Mouse (Mus musculus) MEL (cell line): ENCODE results near the gene Tmcc3. TPM values are rescaled to one million over a fixed set of nuclear protein-coding genes. Genes with fewer than 3 reads are reported as not detected.

Source experiments
- DNase-seq: peaks from one replicate; pipeline ENCODE4 v3.0.0; 2011; ENCODE audit warnings: low read depth, low spot score
- H3K27ac ChIP-seq: 2 replicates; pipeline ENCODE4 v1.5.1; 2012; ENCODE audit warnings: low read depth, mild to moderate bottlenecking, control low read depth, low read length, moderate library complexity; ENCODE audit not compliant: control insufficient read depth
- H3K27me3 ChIP-seq, 2 experiments: fragments of 150-350 bp in 1 of 2; sonication (generic) in 1 of 2; 2 replicates each; pipeline ENCODE4 v1.6.1; 2012; ENCODE audit warnings: low read length in 2 of 2, mild to moderate bottlenecking in 2 of 2, improper control_type of control experiment in 1 of 2, moderate library complexity in 1 of 2; ENCODE audit not compliant: insufficient read depth in 2 of 2, control insufficient read depth in 1 of 2
- H3K36me3 ChIP-seq, 2 experiments: 2 replicates each; pipeline ENCODE4 v1.6.1; 2012 to 2014; ENCODE audit warnings: low read length in 2 of 2, improper control_type of control experiment in 1 of 2, inconsistent platforms in 1 of 2, mild to moderate bottlenecking in 1 of 2; ENCODE audit not compliant: insufficient read depth in 2 of 2, control insufficient read depth in 1 of 2
- H3K4me1 ChIP-seq, 2 experiments: fragments of 150-350 bp in 1 of 2; sonication (generic) in 1 of 2; 2 replicates each; pipeline ENCODE4 v1.6.1; 2012; ENCODE audit warnings: low read length in 2 of 2, improper control_type of control experiment in 1 of 2, mild to moderate bottlenecking in 1 of 2; ENCODE audit not compliant: insufficient read depth in 2 of 2, control insufficient read depth in 1 of 2
- H3K4me3 ChIP-seq, 2 experiments: fragments of 150-350 bp in 1 of 2; sonication (generic) in 1 of 2; 2 replicates each; pipeline ENCODE4 v1.5.1; 2012; ENCODE audit warnings: low read depth in 2 of 2, low read length in 2 of 2, mild to moderate bottlenecking in 2 of 2, moderate library complexity in 2 of 2, control low read depth in 1 of 2, improper control_type of control experiment in 1 of 2; ENCODE audit not compliant: control insufficient read depth in 1 of 2, insufficient read depth in 1 of 2
- H3K79me2 ChIP-seq: 2 replicates; pipeline ENCODE4 v1.6.1; 2012; ENCODE audit warnings: mild to moderate bottlenecking, low read length, moderate library complexity; ENCODE audit not compliant: control insufficient read depth, poor library complexity, insufficient read depth
- H3K9ac ChIP-seq: 2 replicates; pipeline ENCODE4 v1.6.1; 2012; ENCODE audit warnings: low read depth, mild to moderate bottlenecking, control low read depth, low read length, moderate library complexity; ENCODE audit not compliant: control insufficient read depth, poor library complexity, severe bottlenecking
- H3K9me3 ChIP-seq: fragments of 150-350 bp; sonication (generic); replicated peaks from 2 replicates; pipeline ENCODE4 v1.6.1; 2012; ENCODE audit warnings: mild to moderate bottlenecking, low read length, improper control_type of control experiment, moderate library complexity; ENCODE audit not compliant: insufficient read depth
- CHD1 ChIP-seq: IDR thresholded peaks from 2 replicates; pipeline ENCODE4 v1.6.1; 2012; ENCODE audit warnings: low read depth, mild to moderate bottlenecking, inconsistent platforms, low read length, improper control_type of control experiment
- CTCF ChIP-seq, 3 experiments: IDR thresholded peaks in 2 of 3; conservative IDR thresholded peaks in 1 of 3; 2 replicates each; pipeline ENCODE4 v1.5.1; 2011 to 2012; ENCODE audit warnings: low read length in 3 of 3, low read depth in 2 of 3, mild to moderate bottlenecking in 2 of 3, improper control_type of control experiment in 1 of 3, inconsistent platforms in 1 of 3, mixed read lengths in 1 of 3, moderate library complexity in 1 of 3; ENCODE audit not compliant: control insufficient read depth in 1 of 3, insufficient read depth in 1 of 3, poor library complexity in 1 of 3, severe bottlenecking in 1 of 3
- EP300 ChIP-seq, 2 experiments: IDR thresholded peaks; 2 replicates each; pipeline ENCODE4 v1.6.1; 2011; ENCODE audit warnings: improper control_type of control experiment in 2 of 2, low read length in 2 of 2, low read depth in 1 of 2, mild to moderate bottlenecking in 1 of 2
- GABPA ChIP-seq: IDR thresholded peaks from 2 replicates; pipeline ENCODE4 v1.6.1; 2012; ENCODE audit warnings: low read depth, mild to moderate bottlenecking, inconsistent platforms, low read length, improper control_type of control experiment, moderate library complexity
- GATA1 ChIP-seq: IDR thresholded peaks from 2 replicates; pipeline ENCODE4 v1.6.1; 2011; ENCODE audit warnings: low read depth, low read length, improper control_type of control experiment
- JUND ChIP-seq: IDR thresholded peaks from 2 replicates; pipeline ENCODE4 v1.6.1; 2011; ENCODE audit warnings: low read depth, mild to moderate bottlenecking, improper control_type of control experiment, low read length
- MAX ChIP-seq: IDR thresholded peaks from 2 replicates; pipeline ENCODE4 v1.6.1; 2011; ENCODE audit warnings: low read length, improper control_type of control experiment
- MAZ ChIP-seq: IDR thresholded peaks from 2 replicates; pipeline ENCODE4 v1.6.1; 2012; ENCODE audit warnings: low read depth, mild to moderate bottlenecking, inconsistent platforms, low read length, improper control_type of control experiment
- MXI1 ChIP-seq: IDR thresholded peaks from 2 replicates; pipeline ENCODE4 v1.6.1; 2011; ENCODE audit warnings: mild to moderate bottlenecking, low read depth, low read length, improper control_type of control experiment
- MYB ChIP-seq: IDR thresholded peaks from 2 replicates; pipeline ENCODE4 v1.6.1; 2011; ENCODE audit warnings: mild to moderate bottlenecking, low read depth, low read length, improper control_type of control experiment
- RCOR1 ChIP-seq: IDR thresholded peaks from 2 replicates; pipeline ENCODE4 v1.6.1; 2012; ENCODE audit warnings: low read depth, mild to moderate bottlenecking, inconsistent platforms, low read length, improper control_type of control experiment
- SMC3 ChIP-seq: IDR thresholded peaks from 2 replicates; pipeline ENCODE4 v1.6.1; 2011; ENCODE audit warnings: low read depth, low read length, improper control_type of control experiment
- TCF12 ChIP-seq: IDR thresholded peaks from 2 replicates; pipeline ENCODE4 v1.6.1; 2014; ENCODE audit warnings: low read depth, mild to moderate bottlenecking, inconsistent platforms, low read length, improper control_type of control experiment, moderate library complexity
- UBTF ChIP-seq: IDR thresholded peaks from 2 replicates; pipeline ENCODE4 v1.6.1; 2012; ENCODE audit warnings: low read depth, mild to moderate bottlenecking, inconsistent platforms, low read length, improper control_type of control experiment, moderate library complexity, borderline replicate concordance; ENCODE audit not compliant: insufficient read depth
- USF1 ChIP-seq: IDR thresholded peaks from 2 replicates; pipeline ENCODE4 v1.6.1; 2014; ENCODE audit warnings: low read depth, mild to moderate bottlenecking, inconsistent platforms, low read length, improper control_type of control experiment, moderate library complexity
- USF2 ChIP-seq, 2 experiments: IDR thresholded peaks; 2 replicates each; pipeline ENCODE4 v1.6.1; 2011 to 2012; ENCODE audit warnings: improper control_type of control experiment in 2 of 2, low read length in 2 of 2, borderline replicate concordance in 1 of 2, inconsistent platforms in 1 of 2, low read depth in 1 of 2, mild to moderate bottlenecking in 1 of 2; ENCODE audit not compliant: insufficient read depth in 1 of 2
- ZC3H11A ChIP-seq: IDR thresholded peaks from 2 replicates; pipeline ENCODE4 v1.6.1; 2012; ENCODE audit warnings: low read depth, mild to moderate bottlenecking, inconsistent platforms, low read length, improper control_type of control experiment
- ZKSCAN1 ChIP-seq: IDR thresholded peaks from 2 replicates; pipeline ENCODE4 v1.6.1; 2012; ENCODE audit warnings: low read depth, mild to moderate bottlenecking, inconsistent platforms, low read length, improper control_type of control experiment, moderate library complexity
- ZMIZ1 ChIP-seq: IDR thresholded peaks from 2 replicates; pipeline ENCODE4 v1.6.1; 2012; ENCODE audit warnings: low read depth, mild to moderate bottlenecking, inconsistent platforms, low read length, improper control_type of control experiment, moderate library complexity
- ZNF384 ChIP-seq: IDR thresholded peaks from 2 replicates; pipeline ENCODE4 v1.6.1; 2012; ENCODE audit warnings: low read depth, mild to moderate bottlenecking, inconsistent platforms, low read length, improper control_type of control experiment
- polyA plus RNA-seq, 2 experiments: library from polyadenylated mRNA; stranded (reverse) in 1 of 2; unstranded in 1 of 2; fragments of >175 nt in 1 of 2; fragments of >200 nt in 1 of 2; gene quantifications; 2 replicates each; pipeline versions ENCODE4 v1.2.1 to v1.2.4; 2012; ENCODE audit warnings: low replicate concordance in 2 of 2, low read depth in 1 of 2; ENCODE audit not compliant: insufficient read length in 2 of 2, insufficient read depth in 1 of 2, missing spikeins in 1 of 2
- total RNA-seq: library from RNA; depleted of rRNA; stranded (reverse); fragments of 300-350 nt; gene quantifications from 2 replicates; pipeline ENCODE4 v1.2.3, GENCODE M21; 2012

The Tmcc3 gene
- total and polyA plus RNA-seq, 3 experiments: 1.3 to 2.6 TPM; not detected in 1

- H3K4me3 ChIP-seq: no peak overlapping the region
- no peak for DNase-seq
- no peaks in the 10 kb centered on the region for H3K79me2 ChIP-seq
- H3K4me1 ChIP-seq: no peaks in the 10 kb centered on the region
- TF ChIP-seq TCF12 (no peak), CTCF (IDR thresholded peaks at IDR 0.05 in 2 of 3, conservative IDR thresholded peaks at IDR 0.05 in 1 of 3; ENCODE audit: control insufficient read depth in 1 of 3, insufficient read depth in 1 of 3, low read depth in 2 of 3, low read length in 3 of 3, poor library complexity in 1 of 3, severe bottlenecking in 1 of 3) (no peak), ZKSCAN1 (no peak), GATA1 (no peak), MAZ (no peak), USF2 (IDR thresholded peaks at IDR 0.05; ENCODE audit: borderline replicate concordance in 1 of 2, insufficient read depth in 1 of 2, low read depth in 1 of 2, low read length in 2 of 2) (no peak), ZC3H11A (no peak), CHD1 (no peak), ZMIZ1 (no peak), MAX (no peak), USF1 (no peak), MYB (no peak), UBTF (no peak), MXI1 (no peak), EP300 (IDR thresholded peaks at IDR 0.05; ENCODE audit: low read depth in 1 of 2, low read length in 2 of 2) (no peak), RCOR1 (no peak), JUND (no peak), ZNF384 (no peak)
- H3K9ac ChIP-seq: no peak overlapping the region
- H3K36me3 ChIP-seq: no peaks in the 10 kb centered on the region
- H3K9me3 ChIP-seq: no peaks in the 10 kb centered on the region
- H3K27me3 ChIP-seq: peaks cover 8% of the 10 kb centered on the region in 2 experiments
- no peak overlapping the region for H3K27ac ChIP-seq
Measured at GRCm38 (mm10) chr10:94486179-94486578, 174.4 kb downstream of the Tmcc3 start.

DNA sequence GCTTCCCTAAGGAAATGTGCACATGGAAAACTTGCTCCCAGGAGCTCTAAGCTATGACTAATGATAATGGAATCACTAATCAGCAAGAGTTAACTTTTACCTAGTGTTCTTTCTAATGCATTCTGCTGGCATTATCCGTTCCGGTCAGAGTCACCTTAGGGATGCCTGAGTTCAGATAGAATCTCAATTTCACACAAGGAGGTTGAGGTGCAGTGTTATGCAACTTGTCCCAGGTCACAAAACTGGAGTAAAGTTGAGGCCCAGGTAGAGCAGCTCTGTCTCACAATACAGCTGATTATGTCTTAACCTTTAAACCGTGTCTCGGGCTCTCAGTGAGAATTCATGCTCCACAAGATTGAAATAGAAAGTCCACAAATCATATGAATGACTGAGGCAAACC lies 177.8 kb downstream of the Tmcc3 start:
- Histone ChIP-seq H3K36me3 (no peaks in the 10 kb centered on the region), H3K4me1 (no peaks in the 10 kb centered on the region), H3K9ac (no peak overlapping the region), H3K27me3 (peaks cover 8 to 10% of the 10 kb centered on the region in 2 experiments), H3K79me2 (no peaks in the 10 kb centered on the region), H3K4me3 (no peak overlapping the region), H3K27ac (no peak overlapping the region), H3K9me3 (no peaks in the 10 kb centered on the region)
- no peak for DNase-seq
- TF ChIP-seq TCF12: no peak
- TF ChIP-seq MAX: no peak
- TF ChIP-seq GABPA: no peak
- no peak for TF ChIP-seq ZKSCAN1
- TF ChIP-seq SMC3: no peak
- TF ChIP-seq ZMIZ1: no peak
